Mouse (Mus musculus) inflammation-experienced regulatory T-cells (primary cell): ENCODE results near the gene Cspg4. TPM values are rescaled to one million over a fixed set of nuclear protein-coding genes. Genes with fewer than 3 reads are reported as not detected.

Experiments used
- polyA plus RNA-seq, 2 experiments: library from polyadenylated mRNA; unstranded; fragments of 100-300 nt; shearing (Covaris generic); gene quantifications; one replicate each; pipeline ENCODE4 v1.2.1; 2017

The Cspg4 gene
- 1 to 10 TPM in 1 of 2 experiments, under 1 TPM in 1; 0.27 to 1.4 TPM for polyA plus RNA-seq

GRCm38 (mm10) chr9:56864832-56865231 is at the start of gene Cspg4:
TSS of gene Cspg4 (plus strand) at chr9:56865033.

DNA sequence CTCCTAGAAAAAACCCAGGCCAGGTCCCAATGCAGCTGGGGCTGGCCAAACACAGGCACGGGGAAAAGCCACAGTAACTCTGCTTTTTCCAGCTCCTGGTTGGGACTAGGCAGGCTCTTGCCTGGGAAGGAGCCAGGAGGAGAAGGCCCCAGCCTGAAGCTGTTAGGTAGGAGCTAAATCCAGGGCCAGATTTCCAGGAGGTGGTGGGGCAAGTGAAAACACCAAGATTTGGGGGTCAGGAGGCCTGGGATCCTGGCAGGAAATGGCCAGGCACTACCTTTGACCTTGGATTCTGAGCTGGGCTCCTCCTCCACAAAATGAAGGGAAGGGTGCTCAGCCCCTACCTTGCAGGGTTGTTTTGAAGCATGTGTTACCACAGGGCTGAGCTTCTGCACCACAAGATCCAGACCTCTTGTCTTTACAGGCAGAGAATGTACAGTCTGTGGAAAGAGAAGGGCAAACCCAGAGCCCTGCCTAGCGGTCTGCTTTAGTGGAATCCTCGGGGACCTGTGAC is 560 bp upstream of the Cspg4 start, which contains the start of gene Odf3l1:
TSS of gene Odf3l1 (minus strand) at position 464 of the 514 bp plus-strand sequence.

DNA sequence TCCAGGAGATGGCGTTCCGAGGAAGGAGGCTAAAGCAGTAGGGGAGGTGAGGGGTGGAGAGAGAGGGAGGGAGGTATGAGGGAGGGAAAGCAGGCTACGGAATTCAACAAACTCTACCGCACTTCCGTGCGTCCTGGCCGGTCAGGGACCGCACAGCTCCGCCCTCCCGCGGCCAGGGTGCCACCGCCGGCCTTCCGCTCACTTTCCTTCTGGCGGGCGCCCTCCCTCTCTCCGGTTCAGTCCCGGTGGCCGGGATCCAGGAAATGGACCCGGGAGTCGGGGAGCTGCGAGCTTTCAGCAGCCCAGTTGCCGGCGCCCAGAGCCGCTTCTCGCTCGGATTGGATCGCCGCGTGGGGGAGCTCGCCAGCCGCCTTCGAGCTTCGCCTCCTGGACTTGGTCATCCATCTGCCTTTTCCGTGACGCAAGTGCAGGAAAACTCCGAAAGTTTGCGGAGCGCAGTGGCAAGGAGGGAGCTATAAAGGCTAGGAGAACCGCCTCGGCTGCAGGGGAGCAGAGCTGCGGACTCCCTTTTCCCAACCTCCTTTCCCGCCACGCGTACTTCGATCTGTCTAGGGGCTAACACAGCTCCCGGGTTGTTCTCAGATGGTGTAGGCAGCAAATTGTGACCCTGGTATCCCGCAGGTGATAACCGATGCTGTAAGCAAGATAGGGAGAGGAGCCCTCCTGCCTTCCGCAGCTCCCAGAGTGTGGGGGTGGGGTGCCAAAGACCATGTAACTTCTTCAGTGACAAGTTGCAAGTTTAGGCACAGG is 63.4 kb downstream of the Cspg4 start, which contains the start of gene Snx33:
TSS of gene Snx33 (minus strand) at position 331 of the 771 bp plus-strand sequence.

GRCm38 (mm10) chr9:56937223-56938160 is 72.7 kb downstream of the Cspg4 start, which contains the start of gene Imp3:
TSS of gene Imp3 (plus strand) at chr9:56937475.

Other genes with a start within 250 kb of the Cspg4 start
- under 1 TPM in 1 of 2 experiments, not detected in 1; 0.42 TPM for gene Lingo1, start 68.6 kb upstream of the Cspg4 start, polyA plus RNA-seq
- gene Odf3l1, start 354 bp upstream of the Cspg4 start, polyA plus RNA-seq, result under 1 TPM in 1 of 2 experiments, not detected in 1; 0.24 TPM
- 10 to 100 TPM in 1 of 2 experiments, 1 to 10 TPM in 1; 9.3 to 10.0 TPM for gene Snx33, start 63.3 kb downstream of the Cspg4 start, polyA plus RNA-seq
- gene Imp3, start 72.4 kb downstream of the Cspg4 start, polyA plus RNA-seq, result 10 to 100 TPM; 86.3 to 93.6 TPM
- gene Snupn, start 85.8 kb downstream of the Cspg4 start, polyA plus RNA-seq, result 10 to 100 TPM; 18.3 TPM
- 10 to 100 TPM; 18.7 to 22.5 TPM for gene Ptpn9, start 129.9 kb downstream of the Cspg4 start, polyA plus RNA-seq
- 10 to 100 TPM; 34.6 to 46.6 TPM for gene Sin3a, start 207.0 kb downstream of the Cspg4 start, polyA plus RNA-seq